Mouse (Mus musculus) c-Kit-positive CD71-positive TER-119-negative erythroid progenitor cells, embryonic 14.5 days (primary cell): ENCODE measurements around the gene Ccl9.

Source experiments
- DNase-seq: peaks from one replicate; pipeline ENCODE4 v3.0.0-alpha.2; 2013; ENCODE audit warnings: low read depth

Ccl9 gene

GRCm38 (mm10) chr11:83578186-83578760, at the start of gene Ccl9:
Gene Ccl9, minus strand, starts transcription at chr11:83578636.
- DNase-seq, result no peak

GRCm38 (mm10) chr11:83623586-83623985, 45.1 kb upstream of the Ccl9 start:
- DNase-seq, result no peak

- DNase-seq, result no peak
Observed at GRCm38 (mm10) chr11:83619037-83619436, 40.6 kb upstream of the Ccl9 start.

- DNase-seq, result no peak
Observed at GRCm38 (mm10) chr11:83618238-83618637, 39.8 kb upstream of the Ccl9 start.

- no peak for DNase-seq
Observed at GRCm38 (mm10) chr11:83616586-83616985, 38.1 kb upstream of the Ccl9 start.

GRCm38 (mm10) chr11:83610900-83611299, 32.5 kb upstream of the Ccl9 start:
- DNase-seq, result no peak

GRCm38 (mm10) chr11:83606396-83606795, 28.0 kb upstream of the Ccl9 start:
- DNase-seq, result no peak

- no peak for DNase-seq
Observed at GRCm38 (mm10) chr11:83605535-83605934, 27.1 kb upstream of the Ccl9 start.

GRCm38 (mm10) chr11:83604698-83605097, 26.3 kb upstream of the Ccl9 start:
- DNase-seq, result no peak

- DNase-seq, result no peak
Observed at GRCm38 (mm10) chr11:83603399-83603798, 25.0 kb upstream of the Ccl9 start.

- DNase-seq, result no peak
Observed at GRCm38 (mm10) chr11:83600576-83600975, 22.1 kb upstream of the Ccl9 start.

- no peak for DNase-seq
Observed at GRCm38 (mm10) chr11:83598991-83599390, 20.6 kb upstream of the Ccl9 start.

- no peak for DNase-seq
Observed at GRCm38 (mm10) chr11:83598207-83598837, 19.9 kb upstream of the Ccl9 start.

- DNase-seq, result no peak
Observed at GRCm38 (mm10) chr11:83597796-83598195, 19.4 kb upstream of the Ccl9 start.

- no peak for DNase-seq
Observed at GRCm38 (mm10) chr11:83595669-83596455, 17.4 kb upstream of the Ccl9 start.

- no peak for DNase-seq
Observed at GRCm38 (mm10) chr11:83593453-83593852, 15.0 kb upstream of the Ccl9 start.

GRCm38 (mm10) chr11:83592853-83593252, 14.4 kb upstream of the Ccl9 start, which contains the start of gene Ccl6:
Gene Ccl6, minus strand, starts transcription at chr11:83593087.
- no peak for DNase-seq

- DNase-seq, result no peak
Observed at GRCm38 (mm10) chr11:83584232-83584631, 5.8 kb upstream of the Ccl9 start.

- no peak for DNase-seq
Observed at GRCm38 (mm10) chr11:83583450-83583754, 5.0 kb upstream of the Ccl9 start.

- no peak for DNase-seq
Observed at GRCm38 (mm10) chr11:83582626-83583449, 4.4 kb upstream of the Ccl9 start.

GRCm38 (mm10) chr11:83581626-83582610, 3.5 kb upstream of the Ccl9 start:
- no peak for DNase-seq
